Mouse (Mus musculus): ENCODE results near the gene Tmem38a. TPM values are rescaled to one million over a fixed set of nuclear protein-coding genes. Genes with fewer than 3 reads are reported as not detected.

Tmem38a gene
- total and polyA plus RNA-seq, 3 experiments: 3.8 to 6.2 (median 4.2) TPM

- no peaks in the 10 kb centered on the region for H3K9me3 ChIP-seq (replicated peaks; ENCODE audit: low read length)
- peak within 1 kb of the TSS; percentile 90 to 99 (median 95) for H3K4me3 ChIP-seq (replicated peaks in 1 of 3; ENCODE audit: low read depth in 2 of 3, low read length in 2 of 3, poor library complexity in 1 of 3)
- dilution Hi-C loops (cut with MboI; ENCODE audit: extremely low pct_ligation_motif_present, extremely low pct_unique_long_range_greater_than_20kb, low sequenced_read_pairs): no loop called here
- H3K4me2 ChIP-seq (ENCODE audit: insufficient read depth, low read depth, poor library complexity, severe bottlenecking): peak within 1 kb of the TSS; percentile 93
- peak within 1 kb of the TSS; percentile 21; the same call in 1 of the 2 replicates for H3K27ac ChIP-seq (ENCODE audit: insufficient read depth, low read depth)
- H3K79me2 ChIP-seq (replicated peaks; ENCODE audit: control insufficient read depth, extremely low read depth, insufficient read depth, poor library complexity, severe bottlenecking): peaks cover 49% of the 10 kb centered on the region
- H3K4me1 ChIP-seq (ENCODE audit: control insufficient read depth in 1 of 2, insufficient read depth in 2 of 2): peaks cover 5 to 53% of the 10 kb centered on the region in 2 experiments
- peaks cover 13 to 45% of the 10 kb centered on the region in 2 experiments for H3K36me3 ChIP-seq (replicated peaks in 1 of 2; ENCODE audit: control insufficient read depth in 1 of 2, insufficient read depth in 1 of 2, low read length in 1 of 2)
- peak within 1 kb of the TSS; percentile 94 for H3K9ac ChIP-seq (ENCODE audit: insufficient read depth, low read depth)
- DNase-seq (ENCODE audit: extremely low read depth): peak; percentile 98
- H3K27me3 ChIP-seq (replicated peaks): no peaks in the 10 kb centered on the region
- in situ Hi-C loops (cut with MboI; ENCODE audit: low pct_ligation_motif_present, low pct_unique_long_range_greater_than_20kb, low sequenced_read_pairs): no loop called here
- peak; percentile 63; the same call in 1 of the 2 replicates for TF ChIP-seq TBP (conservative IDR thresholded peaks at IDR 0.05; ENCODE audit: low read depth, low read length)
- TF ChIP-seq EP300 (IDR thresholded peaks at IDR 0.05; ENCODE audit: low read length): no peak
- no peak for TF ChIP-seq UBTF (IDR thresholded peaks at IDR 0.05; ENCODE audit: low read depth, low read length)
- TF ChIP-seq JUND (conservative IDR thresholded peaks at IDR 0.05; ENCODE audit: low read depth, low read length): no peak
- 0 out of 2 replicates have a peak, but pooled peaks have one; percentile 21 for TF ChIP-seq MYC (IDR thresholded peaks at IDR 0.05; ENCODE audit: low read depth, low read length)
- TF ChIP-seq MEF2A (IDR thresholded peaks at IDR 0.05; ENCODE audit: borderline replicate concordance, low read depth, low read length): peak; percentile 41; the same call in 1 of the 2 replicates
- peak; percentile 80 for TF ChIP-seq NELFE (IDR thresholded peaks at IDR 0.05; ENCODE audit: low read depth, low read length)
- TF ChIP-seq RCOR1 (conservative IDR thresholded peaks at IDR 0.05; ENCODE audit: low read depth, low read length): no peak
- TF ChIP-seq POLR2AphosphoS2 (IDR thresholded peaks at IDR 0.05; ENCODE audit: low read depth, low read length): peak; percentile 46; the same call in 1 of the 2 replicates
- TF ChIP-seq IRF4 (IDR thresholded peaks at IDR 0.05; ENCODE audit: low read depth, low read length): peak; percentile 15; the same call in 1 of the 2 replicates
- peak; percentile 99 for TF ChIP-seq NRF1 (IDR thresholded peaks at IDR 0.05; ENCODE audit: low read depth, low read length)
- peak; percentile 75 for TF ChIP-seq TCF12 (IDR thresholded peaks at IDR 0.05; ENCODE audit: low read depth, low read length)
- peak; percentile 79 for TF ChIP-seq HCFC1 (IDR thresholded peaks at IDR 0.05; ENCODE audit: low read depth, low read length)
- peak; percentile 84 for TF ChIP-seq ELF1 (IDR thresholded peaks at IDR 0.05; ENCODE audit: low read depth, low read length)
- 0 out of 2 replicates have a peak, but pooled peaks have one; percentile 40 for TF ChIP-seq MAX (IDR thresholded peaks at IDR 0.05; ENCODE audit: low read length)
- no peak for TF ChIP-seq ZC3H11A (IDR thresholded peaks at IDR 0.05; ENCODE audit: low read depth, low read length)
- 0 out of 2 replicates have a peak, but pooled peaks have one; percentile 9 for TF ChIP-seq ETS1 (conservative IDR thresholded peaks at IDR 0.05; ENCODE audit: low read depth, low read length)
- peak; percentile 62; the same call in 1 of the 2 replicates for TF ChIP-seq KAT2A (IDR thresholded peaks at IDR 0.05; ENCODE audit: insufficient replicate concordance, low read length)
- TF ChIP-seq SIN3A (IDR thresholded peaks at IDR 0.05; ENCODE audit: low read length): peak; percentile 78
- no peak for TF ChIP-seq CHD1 (IDR thresholded peaks at IDR 0.05; ENCODE audit: low read depth, low read length)
- peak; percentile 88 for TF ChIP-seq POLR2A (IDR thresholded peaks at IDR 0.05; ENCODE audit: low read depth, low read length)
- TF ChIP-seq MXI1 (IDR thresholded peaks at IDR 0.05; ENCODE audit: low read depth, low read length): no peak; the same call in none of the 2 replicates
- peak; percentile 80; the same call in 1 of the 2 replicates for TF ChIP-seq MAZ (IDR thresholded peaks at IDR 0.05; ENCODE audit: low read depth, low read length)
- TF ChIP-seq ZMIZ1 (IDR thresholded peaks at IDR 0.05; ENCODE audit: low read depth, low read length): peak; percentile 70; the same call in 1 of the 2 replicates
Observed at GRCm38 (mm10) chr8:72547802-72548643, 23.8 kb upstream of the Tmem38a start, which contains the start of gene Med26. TSS of gene Med26 (minus strand) at chr8:72548270.
